Mouse (Mus musculus) adrenal gland, postnatal 4 days (tissue): ENCODE data around the gene Foxo6. TPM values are rescaled to one million over a fixed set of nuclear protein-coding genes. Genes with fewer than 3 reads are reported as not detected.

ENCODE experiments used
- DNase-seq, 2 experiments: peaks; one replicate each; pipeline ENCODE4 v3.0.0; 2021 to 2022; ENCODE audit warnings: low spot score in 2 of 2, mixed read lengths in 2 of 2
- total RNA-seq, 2 experiments: library from RNA; stranded (reverse); gene quantifications; 2 replicates each; pipeline ENCODE4 v1.2.3; 2021

The Foxo6 gene
- total RNA-seq, 2 experiments from 2014 or later, result 4.4 to 4.5 TPM

- no peak for DNase-seq
These were observed 1.4 kb downstream of the Foxo6 start for GRCm38 (mm10) chr4:120285730-120286129.

GRCm38 (mm10) chr4:120285223-120285622, 1.9 kb downstream of the Foxo6 start:
- DNase-seq, result no peak

GRCm38 (mm10) chr4:120284187-120284586, 3.0 kb downstream of the Foxo6 start:
- no peak for DNase-seq

- DNase-seq, result peak; percentile 52 to 72
These were observed 4.0 kb downstream of the Foxo6 start for GRCm38 (mm10) chr4:120283141-120283540.

GRCm38 (mm10) chr4:120282568-120283091, 4.5 kb downstream of the Foxo6 start:
- no peak for DNase-seq

- DNase-seq, result no peak
These were observed 6.1 kb downstream of the Foxo6 start for GRCm38 (mm10) chr4:120281011-120281410.

- no peak for DNase-seq
These were observed 6.7 kb downstream of the Foxo6 start for GRCm38 (mm10) chr4:120280432-120280831.

GRCm38 (mm10) chr4:120277255-120277928, 9.8 kb downstream of the Foxo6 start:
- DNase-seq, result no peak

GRCm38 (mm10) chr4:120275487-120275886, 11.7 kb downstream of the Foxo6 start:
- no peak for DNase-seq

GRCm38 (mm10) chr4:120273594-120273993, 13.6 kb downstream of the Foxo6 start:
- DNase-seq, result no peak

GRCm38 (mm10) chr4:120271886-120272580, 15.1 kb downstream of the Foxo6 start:
- no peak for DNase-seq

- DNase-seq, result no peak
These were observed 15.9 kb downstream of the Foxo6 start for GRCm38 (mm10) chr4:120271208-120271607.

GRCm38 (mm10) chr4:120270937-120271199, 16.3 kb downstream of the Foxo6 start:
- no peak for DNase-seq

- no peak for DNase-seq
These were observed 16.8 kb downstream of the Foxo6 start for GRCm38 (mm10) chr4:120270148-120270936.

GRCm38 (mm10) chr4:120269426-120269825, 17.7 kb downstream of the Foxo6 start:
- DNase-seq, result no peak

GRCm38 (mm10) chr4:120268214-120269061, 18.7 kb downstream of the Foxo6 start:
- DNase-seq, result no peak

- DNase-seq, result no peak
These were observed 19.5 kb downstream of the Foxo6 start for GRCm38 (mm10) chr4:120267683-120268082.

- DNase-seq, result no peak
These were observed 20.0 kb downstream of the Foxo6 start for GRCm38 (mm10) chr4:120267136-120267535.

- no peak for DNase-seq
These were observed 23.0 kb downstream of the Foxo6 start for GRCm38 (mm10) chr4:120264105-120264504.

GRCm38 (mm10) chr4:120262726-120263125, 24.4 kb downstream of the Foxo6 start:
- DNase-seq, result no peak

GRCm38 (mm10) chr4:120262206-120262605, 24.9 kb downstream of the Foxo6 start:
- no peak for DNase-seq
